Mouse (Mus musculus) embryonic fibroblast, embryonic 13.5 days (primary cell): ENCODE measurements around the gene Zfyve21.

Experiments
- CTCF ChIP-seq: IDR thresholded peaks from 2 replicates; pipeline ENCODE4 v1.5.1; 2011; ENCODE audit warnings: mild to moderate bottlenecking, control low read depth, low read length, moderate library complexity, borderline replicate concordance; ENCODE audit not compliant: insufficient read depth
- POLR2A ChIP-seq: IDR thresholded peaks from 2 replicates; pipeline ENCODE4 v1.6.1; 2011; ENCODE audit warnings: low read depth, mild to moderate bottlenecking, control low read depth, low read length, moderate library complexity

DNA sequence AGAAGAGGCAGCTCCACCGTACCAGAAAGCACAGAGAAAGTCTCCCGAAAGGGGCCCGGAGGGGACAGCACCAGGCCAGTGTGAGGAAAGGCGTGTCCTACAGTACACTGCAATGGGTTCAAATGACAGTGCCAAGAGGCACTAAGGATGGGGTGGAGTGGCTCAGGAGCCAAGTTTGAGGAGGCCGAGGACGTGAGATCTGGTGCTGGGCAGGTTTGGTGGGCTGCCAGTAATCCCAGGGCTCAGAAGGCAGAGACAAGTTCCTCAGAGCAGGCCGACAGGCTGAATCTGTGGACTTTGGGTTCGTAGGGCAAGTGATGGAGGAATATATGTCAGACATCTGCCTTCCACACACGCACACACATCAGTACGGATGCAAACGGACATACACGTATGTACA, 1.4 kb upstream of the Zfyve21 start:
- no peak for TF ChIP-seq CTCF
- no peak for TF ChIP-seq POLR2A
